Mouse (Mus musculus) spleen, adult 18-20 months (tissue): Measurements from ENCODE around the gene Reg3g.
"Not testable (repeated sequence)": the region's sequence is repeated elsewhere in the genome, so short reads cannot be mapped to it uniquely, and the experiment has no call there.

ENCODE experiments used
- DNase-seq, 2 experiments: peaks; one replicate each; pipeline ENCODE4 v3.0.0; 2022; ENCODE audit warnings: mixed read lengths in 2 of 2

Reg3g gene

DNA sequence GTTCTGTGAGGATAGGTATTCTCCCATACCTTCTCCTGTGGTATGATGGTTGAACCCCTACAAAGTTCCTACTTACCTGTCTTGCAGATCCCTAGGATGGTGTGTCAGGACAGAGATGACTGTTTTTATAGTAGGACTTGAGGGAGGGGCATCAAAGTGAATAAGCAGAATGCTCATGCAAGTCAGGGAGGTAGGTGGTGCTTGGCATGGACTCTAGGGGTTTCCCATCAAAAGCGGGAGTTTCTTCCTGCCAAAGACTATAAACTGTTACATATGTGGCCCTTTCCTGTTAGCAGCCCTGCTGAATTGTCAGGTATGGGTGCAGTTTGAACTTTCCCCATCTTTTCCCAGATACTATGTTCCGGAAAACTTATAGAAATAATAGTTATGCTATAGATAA is at the start of gene Reg3g:
TSS of gene Reg3g (minus strand) at position 101 of the 400 bp plus-strand sequence.
- DNase-seq, result no peak

DNA sequence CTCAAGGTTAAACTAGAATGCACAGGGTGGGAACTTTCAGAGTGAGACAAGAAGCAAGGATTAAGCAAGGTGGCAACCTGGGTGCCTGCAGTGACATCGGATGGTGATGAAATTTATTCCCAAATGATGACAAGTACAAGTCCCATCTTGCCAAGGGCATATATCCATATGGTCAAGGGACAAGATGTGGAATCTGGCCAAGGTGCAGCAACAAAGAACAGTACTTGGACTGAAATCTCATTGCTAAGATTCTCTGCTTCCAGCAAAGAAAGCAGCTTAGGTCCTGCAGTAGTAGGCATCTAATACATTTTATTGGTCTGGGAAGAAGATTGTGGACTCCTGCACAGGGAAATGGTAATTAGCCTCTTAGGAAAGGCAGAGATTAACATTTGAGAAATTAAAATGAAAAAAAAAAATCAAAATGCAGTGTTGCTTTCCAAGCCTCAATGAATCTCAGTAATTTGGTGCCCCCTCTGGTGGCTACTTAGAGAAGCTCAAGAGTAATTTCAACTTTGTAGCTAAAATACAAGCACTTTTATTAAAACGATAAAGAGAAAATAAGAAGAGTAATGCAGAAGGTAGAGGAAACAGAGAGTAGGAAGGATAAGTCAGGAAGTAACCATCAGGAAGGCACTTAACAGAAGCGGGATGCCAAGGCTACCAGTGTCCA is 47.2 kb upstream of the Reg3g start:
- no peak for DNase-seq

DNA sequence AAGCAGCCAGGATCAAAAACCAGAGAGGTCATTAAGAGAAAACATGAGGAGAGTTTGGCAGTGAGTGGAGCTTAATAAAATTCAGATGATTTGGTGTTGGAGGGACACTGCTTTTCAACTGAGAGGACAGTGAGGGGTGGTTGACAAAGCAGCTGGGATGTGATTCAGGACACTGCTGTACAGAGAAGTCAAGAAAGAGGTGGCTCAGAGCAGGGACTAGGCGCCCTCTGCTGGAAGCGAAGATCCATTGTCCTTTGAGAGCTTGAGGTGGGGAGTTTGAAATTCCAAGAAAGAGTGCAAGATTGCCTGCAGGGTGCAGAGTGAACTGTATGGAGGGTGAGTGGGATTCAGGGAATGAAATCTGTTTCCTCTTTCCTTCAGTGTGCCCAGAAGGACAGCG is 44.2 kb upstream of the Reg3g start:
- DNase-seq, result no peak

DNA sequence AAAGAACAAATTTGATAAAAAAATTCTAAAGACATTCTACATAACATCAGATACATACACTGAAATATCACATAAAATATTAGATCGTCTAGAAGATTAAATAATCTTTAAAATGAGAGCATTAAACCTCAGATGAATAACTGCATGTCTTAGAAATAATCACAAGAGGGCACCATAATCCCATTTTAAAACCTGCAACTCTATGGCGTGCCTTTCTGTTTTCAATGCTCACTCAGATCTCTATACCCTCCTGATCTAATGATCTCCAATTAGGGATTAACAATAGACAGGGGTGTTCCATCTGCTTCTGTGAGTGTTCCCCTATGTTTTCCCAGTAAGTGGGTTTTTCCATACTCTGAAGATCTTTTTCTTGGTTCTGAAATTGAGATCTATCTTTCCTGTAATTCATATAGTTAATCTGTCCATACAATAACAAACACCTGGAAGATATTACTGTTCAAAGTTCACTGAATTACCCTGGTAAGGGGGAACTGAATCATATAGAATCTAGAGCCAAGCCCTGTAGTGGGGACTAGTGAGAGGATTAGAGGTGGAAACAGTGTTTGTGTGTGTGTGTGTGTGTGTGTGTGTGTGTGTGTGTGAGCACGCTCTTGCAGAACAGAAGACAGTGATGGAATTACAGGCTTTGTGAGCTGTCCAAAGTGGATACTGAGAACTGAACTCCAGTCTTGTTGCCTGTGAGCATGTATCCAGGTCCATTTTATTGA is 41.7 kb upstream of the Reg3g start:
- DNase-seq, result no peak

DNA sequence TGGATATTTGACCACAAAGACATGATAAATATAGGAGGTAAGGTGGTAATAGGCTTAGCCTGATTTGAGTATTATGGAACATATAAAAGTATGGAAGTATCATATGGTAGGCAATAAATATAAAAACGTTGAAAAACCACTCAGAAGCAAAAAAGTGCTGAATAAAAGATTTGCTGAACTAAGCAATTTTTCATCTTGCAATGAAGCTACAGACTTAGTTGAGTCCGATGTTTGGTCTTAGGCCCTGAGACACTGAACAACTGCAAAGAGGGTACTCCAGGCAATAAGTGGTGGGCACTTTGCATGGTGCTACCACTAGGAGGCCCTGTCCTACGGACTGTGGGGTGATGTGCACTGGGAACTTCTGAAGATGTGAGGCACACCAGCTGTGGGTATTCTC is 37.1 kb upstream of the Reg3g start:
- no peak for DNase-seq

DNA sequence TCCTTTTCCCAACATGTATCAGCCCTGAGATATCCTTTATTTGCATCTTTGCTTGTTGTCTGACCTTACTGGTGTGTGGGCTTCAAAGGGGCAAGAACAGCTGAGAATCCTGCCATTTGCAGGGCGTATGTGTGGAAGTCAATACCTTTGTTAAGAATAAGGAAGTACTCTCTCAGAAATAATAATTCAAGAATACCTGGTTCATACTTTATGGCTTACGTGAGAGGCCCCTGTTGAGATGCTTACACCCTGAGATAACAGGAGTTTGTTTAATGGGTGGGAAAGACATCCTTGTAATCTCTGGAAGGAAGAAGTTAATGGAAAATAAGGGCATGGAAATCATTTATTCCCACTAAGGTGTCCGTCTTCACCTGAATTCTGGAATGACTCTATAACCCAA is 26.0 kb upstream of the Reg3g start:
- DNase-seq, result no peak

DNA sequence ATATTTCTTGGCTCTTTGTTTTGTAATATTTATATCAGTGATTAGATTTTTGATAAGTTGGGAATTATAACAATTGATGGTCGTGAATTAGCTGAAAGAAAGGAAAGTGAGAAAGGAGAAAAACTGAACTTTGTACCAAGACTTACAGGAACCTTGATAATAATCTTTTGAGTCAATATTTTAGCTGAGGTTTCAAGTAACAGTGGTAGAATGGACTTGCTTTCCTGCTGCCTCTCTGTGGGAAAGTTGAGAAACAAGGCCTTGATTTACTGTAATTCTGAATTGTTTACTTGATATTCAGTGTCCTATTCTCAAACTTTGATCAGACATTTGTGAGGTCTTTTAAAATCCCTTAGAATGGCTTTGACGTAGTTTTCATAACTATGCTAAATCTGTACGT is 615 bp upstream of the Reg3g start:
- DNase-seq, result no peak

DNA sequence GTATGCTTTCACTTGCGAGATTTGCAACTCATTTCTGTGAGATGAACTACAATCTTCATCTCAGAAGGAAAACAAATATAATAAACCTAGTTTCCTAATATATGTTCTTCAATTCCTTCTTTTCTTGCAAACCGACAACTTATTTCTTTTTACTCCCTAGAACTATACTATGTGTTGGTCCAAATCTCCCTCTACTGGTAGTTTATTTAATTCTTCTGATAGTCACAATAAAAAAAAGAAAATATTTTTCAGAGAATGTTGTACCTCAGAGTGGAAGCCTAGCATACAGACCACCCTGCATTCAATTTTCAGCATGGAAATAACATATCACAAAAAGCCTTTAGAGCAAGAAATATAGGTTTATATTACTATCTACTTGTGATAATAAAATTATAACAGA is 5.4 kb downstream of the Reg3g start:
- no peak for DNase-seq

DNA sequence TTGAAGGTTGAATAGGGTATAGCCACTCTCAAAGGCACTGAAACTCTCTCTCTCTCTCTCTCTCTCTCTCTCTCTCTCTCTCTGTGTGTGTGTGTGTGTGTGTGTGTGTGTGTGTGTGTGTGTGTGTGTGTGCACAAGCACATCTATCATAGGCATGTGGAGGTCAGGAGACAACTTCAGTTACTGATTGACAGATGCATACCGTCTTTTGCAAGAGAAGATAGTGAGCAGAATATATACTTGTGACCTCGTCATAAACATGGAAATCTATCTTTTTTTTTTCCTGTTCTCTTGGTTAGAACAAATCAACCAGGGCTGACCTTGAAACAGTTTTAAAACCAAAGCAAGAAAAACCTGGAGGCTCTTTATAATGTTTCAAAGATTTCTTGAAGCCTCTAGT is 6.3 kb downstream of the Reg3g start:
- DNase-seq, result no peak

DNA sequence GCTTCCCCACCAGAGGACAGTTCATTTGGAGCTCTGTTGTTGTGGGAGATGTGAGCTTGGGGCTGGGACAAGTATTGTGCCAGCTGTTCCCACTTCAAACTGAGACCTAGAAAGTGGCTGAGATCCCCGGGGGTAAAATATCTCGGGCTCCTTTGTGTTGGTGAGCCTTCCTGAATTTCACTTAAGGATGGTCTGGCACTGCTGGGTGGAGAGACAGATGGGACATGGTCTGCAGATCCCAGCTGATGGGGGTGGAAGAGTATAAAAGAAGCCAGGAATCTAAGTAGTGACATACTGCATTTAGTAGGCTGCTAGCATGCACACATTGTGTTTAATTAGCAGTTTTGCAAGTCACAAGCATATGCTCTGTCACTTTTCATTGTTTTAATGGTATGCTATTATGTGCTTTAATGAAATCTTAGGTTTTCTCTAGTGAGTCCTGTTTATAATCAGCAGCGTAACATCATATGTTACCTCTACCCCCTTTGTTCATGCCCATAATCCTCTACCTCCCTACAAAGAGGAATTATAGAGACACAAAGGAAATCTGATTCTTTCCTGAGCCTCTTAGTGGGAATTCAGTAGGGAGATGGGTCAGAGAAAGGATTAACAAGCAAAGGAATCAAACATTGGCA is 8.4 kb downstream of the Reg3g start:
- no peak for DNase-seq

DNA sequence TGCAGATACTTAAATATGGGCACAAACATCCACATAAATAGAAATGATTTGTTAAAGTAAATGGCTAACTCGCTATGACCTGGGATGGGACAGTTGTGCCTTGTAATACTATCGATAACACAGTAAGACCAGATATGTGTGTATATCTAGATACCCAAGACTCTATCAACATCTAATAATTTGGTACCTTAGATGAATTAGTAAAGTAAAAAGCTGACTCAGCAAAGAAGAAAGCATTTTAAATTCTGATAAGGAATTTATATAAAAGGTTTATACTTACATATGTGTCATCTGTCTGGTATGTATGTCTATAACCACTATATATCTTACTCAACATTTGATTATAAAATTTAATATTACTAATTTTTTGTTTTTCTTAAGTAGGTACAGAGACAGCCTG is 15.9 kb downstream of the Reg3g start:
- DNase-seq, result no peak

DNA sequence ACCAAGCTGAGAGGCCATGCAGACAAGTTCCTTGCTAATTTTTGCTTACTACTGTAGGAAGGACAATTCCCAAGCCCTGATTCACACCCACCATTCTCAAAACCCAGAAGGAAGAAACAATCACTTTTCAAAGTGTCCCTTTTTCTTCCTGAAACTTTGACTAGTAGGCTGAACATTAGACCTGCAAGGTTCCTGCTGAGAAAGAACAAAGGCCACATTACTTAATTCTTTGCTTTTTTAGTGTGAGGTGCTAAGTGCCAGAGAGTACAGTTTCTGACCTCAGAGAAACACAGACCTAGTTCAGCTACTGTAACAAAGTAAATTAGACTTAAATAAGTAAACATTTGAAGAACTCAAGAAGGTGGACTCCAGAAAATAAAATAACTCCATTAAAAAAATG is 20.3 kb downstream of the Reg3g start:
- DNase-seq, result no peak

DNA sequence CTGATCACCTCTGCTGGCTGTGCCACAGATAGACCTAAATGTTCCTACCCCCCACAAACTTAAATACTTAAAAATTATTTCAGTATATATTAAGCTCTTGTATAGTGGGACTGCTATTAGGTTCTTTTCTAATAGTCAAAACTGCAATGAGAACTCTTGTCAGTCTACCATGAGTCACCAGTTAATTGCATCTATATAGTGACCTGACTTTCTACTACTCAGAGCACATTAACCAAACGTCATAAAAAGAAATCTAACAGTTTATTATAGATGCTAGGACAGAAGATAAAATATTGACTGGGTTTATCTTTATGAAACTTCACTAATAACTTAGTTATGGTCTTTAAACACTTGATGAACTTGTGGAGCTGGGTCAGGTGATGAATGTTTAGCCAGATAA is 21.5 kb downstream of the Reg3g start:
- DNase-seq, result no peak

DNA sequence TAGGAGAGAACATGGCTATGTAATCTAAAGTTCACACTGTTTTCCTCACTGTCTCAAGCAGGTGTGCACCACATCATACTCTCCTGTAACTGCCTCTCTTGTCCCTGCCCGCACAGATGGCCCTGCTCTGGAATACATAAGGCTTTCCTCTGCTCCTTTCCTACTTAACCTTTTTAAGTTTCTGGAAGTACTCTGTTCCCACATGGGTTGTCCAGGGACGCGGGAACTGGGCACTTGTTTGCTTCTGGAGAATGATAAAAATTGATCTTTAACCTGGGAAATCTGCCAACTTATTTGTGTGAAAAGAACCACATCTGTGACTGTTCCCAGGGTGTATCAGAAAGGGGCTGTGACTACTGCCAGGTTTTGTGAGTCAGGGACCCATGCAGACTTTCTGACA is 43.2 kb downstream of the Reg3g start:
- no peak for DNase-seq

DNA sequence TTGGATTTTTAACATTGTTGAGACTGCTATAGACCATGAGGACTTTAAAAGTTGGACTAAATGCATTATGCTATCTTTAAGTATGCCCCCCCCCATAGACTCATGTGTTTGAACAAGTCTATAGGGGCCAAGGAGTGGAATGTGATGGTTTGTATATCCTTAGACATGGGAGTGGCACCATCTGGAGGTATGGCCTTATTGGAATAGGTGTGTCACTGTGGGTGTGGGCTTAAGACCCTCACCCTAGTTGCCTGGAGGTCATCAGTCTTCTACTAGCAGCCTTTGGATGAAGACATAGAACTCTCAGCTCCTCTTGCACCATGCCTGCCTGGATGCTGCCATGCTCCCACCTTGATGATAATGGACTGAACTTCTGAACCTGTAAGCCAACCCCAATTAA is 46.3 kb downstream of the Reg3g start, which contains the start of gene Reg1:
TSS of gene Reg1 (plus strand) at position 301 of the 400 bp plus-strand sequence.
- DNase-seq, result not testable (repeated sequence)
